Mouse (Mus musculus) megakaryocyte, embryonic 14.5 days (primary cell): ENCODE results near the gene Pde4d. TPM values are rescaled to one million over a fixed set of nuclear protein-coding genes. Genes with fewer than 3 reads are reported as not detected.
A peak's percentile ranks its signal among the peaks of the same experiment; 100 is the strongest.

Experiments used
- H3K27me3 ChIP-seq: replicated peaks from 2 replicates; pipeline ENCODE3; 2012; ENCODE audit warnings: inconsistent platforms
- H3K36me3 ChIP-seq: replicated peaks from 2 replicates; pipeline ENCODE3; 2012; ENCODE audit warnings: low read length, inconsistent platforms, mixed read lengths
- H3K4me1 ChIP-seq: 2 replicates; pipeline ENCODE4 v1.6.1; 2012; ENCODE audit warnings: inconsistent platforms
- H3K4me3 ChIP-seq: replicated peaks from 2 replicates; pipeline ENCODE3; 2012; ENCODE audit warnings: moderate library complexity, mild to moderate bottlenecking, inconsistent platforms
- H3K9me3 ChIP-seq: 2 replicates; pipeline ENCODE4 v1.6.1; 2012; ENCODE audit warnings: inconsistent platforms
- FLI1 ChIP-seq: IDR thresholded peaks from 2 replicates; pipeline ENCODE4 v1.6.1; 2012; ENCODE audit warnings: low read length, inconsistent platforms, mixed read lengths
- GATA1 ChIP-seq: IDR thresholded peaks from 3 replicates; pipeline ENCODE4 v1.6.1; 2012; ENCODE audit warnings: mixed read lengths, low read length, inconsistent platforms, borderline replicate concordance
- polyA plus RNA-seq: library from polyadenylated mRNA; stranded (reverse); fragments of >175 nt; gene quantifications from 2 replicates; pipeline ENCODE4 v1.2.3, GENCODE M21; 2012; ENCODE audit warnings: low replicate concordance; ENCODE audit not compliant: insufficient read depth

Pde4d gene
- polyA plus RNA-seq, 1 experiment, result 2.8 TPM

DNA sequence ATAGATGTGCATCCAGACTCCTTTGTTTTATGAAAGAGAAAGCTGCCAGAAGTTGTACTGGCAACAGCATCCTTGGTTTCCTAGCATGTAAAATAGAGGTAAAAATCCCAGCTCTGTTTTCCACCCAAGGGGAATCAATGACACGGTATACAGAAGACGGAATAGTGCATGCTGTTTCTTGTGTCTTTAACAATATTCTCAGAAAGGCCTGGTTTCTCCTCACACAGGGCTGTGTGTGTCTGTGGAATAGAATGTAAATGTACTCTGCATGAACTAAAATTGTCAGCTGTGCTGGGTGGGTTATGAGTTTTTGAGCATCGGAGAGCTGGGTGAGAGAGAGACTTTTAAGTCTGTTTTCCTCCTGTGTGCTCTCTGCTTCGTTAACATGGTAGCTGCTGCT, 74.8 kb downstream of the Pde4d start:
- H3K4me3 ChIP-seq, result no peak overlapping the region
- no peaks in the 10 kb centered on the region for H3K9me3 ChIP-seq
- no peaks in the 10 kb centered on the region for H3K27me3 ChIP-seq
- no peaks in the 10 kb centered on the region for H3K36me3 ChIP-seq
- H3K4me1 ChIP-seq, result peaks cover 44% of the 10 kb centered on the region
- no peak for TF ChIP-seq FLI1

DNA sequence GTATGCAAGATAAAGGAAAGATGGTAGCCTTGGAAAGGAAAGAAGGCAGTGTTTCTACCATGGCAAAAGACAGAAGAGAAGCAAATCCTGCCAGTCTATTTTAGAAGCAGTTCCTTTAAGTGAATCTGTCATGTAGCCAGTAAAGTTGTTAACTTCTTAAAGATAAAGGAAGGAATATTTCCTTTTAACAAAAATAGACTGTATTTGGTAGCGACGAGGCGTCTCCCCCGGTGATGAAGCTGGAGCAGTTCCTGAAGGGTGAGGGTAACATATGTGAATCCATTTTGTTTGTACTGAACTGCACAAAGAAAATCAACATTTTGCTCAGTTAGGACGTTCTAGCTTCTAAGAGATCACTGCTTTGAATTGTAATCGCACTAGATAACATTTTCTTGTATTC, 75.2 kb downstream of the Pde4d start:
- no peaks in the 10 kb centered on the region for H3K36me3 ChIP-seq
- peaks cover 44% of the 10 kb centered on the region for H3K4me1 ChIP-seq
- TF ChIP-seq GATA1, result no peak
- no peak for TF ChIP-seq FLI1
- no peak overlapping the region for H3K4me3 ChIP-seq
- no peaks in the 10 kb centered on the region for H3K27me3 ChIP-seq
- H3K9me3 ChIP-seq, result no peaks in the 10 kb centered on the region

DNA sequence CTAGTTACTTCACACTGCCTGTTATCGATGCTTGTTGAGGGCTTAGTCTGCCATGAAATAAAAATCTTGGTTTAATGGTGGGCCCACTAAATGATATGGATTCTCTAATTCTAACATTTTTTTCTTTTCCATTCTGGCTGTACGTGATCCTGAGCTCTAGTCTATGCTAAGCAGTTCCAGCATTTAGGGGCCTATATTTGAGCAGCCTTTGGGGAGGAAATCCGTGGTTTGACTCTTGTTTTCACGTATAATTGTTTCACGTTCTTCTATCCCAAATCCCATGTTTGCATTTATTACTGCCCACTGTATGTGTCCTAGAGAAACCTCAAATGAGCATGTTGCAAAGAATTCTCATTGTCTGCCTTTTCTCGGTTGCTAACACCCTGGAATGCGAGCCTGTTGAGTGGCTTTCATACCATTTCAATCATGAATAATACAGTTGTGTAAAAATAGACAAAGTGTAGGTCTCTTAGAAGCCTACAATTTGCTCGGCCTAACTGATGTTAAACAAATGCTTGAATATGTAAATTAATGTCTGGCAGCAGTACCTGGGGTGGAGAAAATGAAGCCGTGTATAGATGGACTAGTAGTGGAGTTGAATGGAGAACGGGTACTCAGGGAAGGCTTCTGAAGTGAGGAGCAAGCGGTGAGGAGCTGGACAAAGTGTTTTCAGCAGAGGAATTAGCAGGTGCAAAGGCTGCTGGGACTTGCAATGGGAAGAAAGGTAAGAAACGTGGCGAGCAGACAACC, 76.7 kb downstream of the Pde4d start:
- H3K9me3 ChIP-seq, result no peaks in the 10 kb centered on the region
- no peaks in the 10 kb centered on the region for H3K36me3 ChIP-seq
- peaks cover 44% of the 10 kb centered on the region for H3K4me1 ChIP-seq
- TF ChIP-seq GATA1 (no peak), FLI1 (no peak)
- H3K27me3 ChIP-seq, result no peaks in the 10 kb centered on the region
- H3K4me3 ChIP-seq, result no peak overlapping the region

DNA sequence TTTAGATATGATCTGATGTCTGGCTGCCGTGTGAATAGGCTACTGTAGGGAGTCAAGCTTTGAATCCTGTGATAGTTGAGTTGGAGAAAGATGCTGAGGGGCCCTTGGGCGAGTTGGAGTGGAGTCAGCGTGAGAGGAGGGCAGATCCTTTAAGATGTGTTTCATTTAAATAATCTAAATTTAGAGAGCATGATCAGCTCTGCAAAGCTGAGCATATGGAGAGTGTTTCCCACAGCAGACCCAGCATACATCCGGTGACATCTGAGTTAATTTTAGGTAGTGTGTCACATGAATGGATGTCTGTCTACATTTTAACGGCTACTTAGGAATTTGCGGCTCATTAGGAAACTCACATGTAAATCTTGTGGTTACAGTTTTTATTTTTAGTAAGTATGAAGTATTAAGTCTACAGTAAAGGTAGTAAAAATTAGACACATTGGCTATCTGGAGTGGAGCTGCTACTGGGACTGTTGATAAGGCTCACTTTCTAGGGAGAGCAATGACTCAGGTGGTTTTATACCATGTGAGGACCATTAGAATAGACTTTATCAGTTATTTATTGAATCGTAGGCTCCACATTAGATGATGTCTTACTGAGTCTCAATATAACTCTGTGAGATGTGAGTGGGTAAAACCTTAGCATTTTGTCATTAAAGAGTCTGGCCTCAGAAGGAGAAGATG, 77.5 kb downstream of the Pde4d start:
- no peak for TF ChIP-seq FLI1
- TF ChIP-seq GATA1, result no peak

DNA sequence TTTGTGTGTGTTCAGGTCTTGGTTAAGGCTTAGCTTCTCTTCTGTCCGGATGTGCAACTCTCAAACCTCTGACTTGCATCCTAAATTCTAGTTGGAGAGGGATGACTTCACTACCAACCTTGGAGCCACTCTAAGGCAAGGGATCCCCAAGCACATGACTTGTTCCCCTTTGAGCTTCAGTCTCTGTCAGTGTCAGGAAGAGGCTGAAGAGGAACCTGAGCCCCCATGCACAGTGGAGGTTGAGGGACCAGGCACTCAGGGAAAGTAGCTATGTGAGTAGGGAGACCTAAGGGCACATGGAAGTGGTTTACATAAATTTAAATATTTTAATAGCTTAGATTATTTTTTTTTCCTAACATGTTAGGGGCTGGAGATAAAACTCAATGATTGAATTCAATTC, 78.6 kb downstream of the Pde4d start:
- Histone ChIP-seq H3K36me3 (no peaks in the 10 kb centered on the region), H3K27me3 (no peaks in the 10 kb centered on the region), H3K4me3 (no peak overlapping the region), H3K9me3 (no peaks in the 10 kb centered on the region), H3K4me1 (peaks cover 44% of the 10 kb centered on the region)
- TF ChIP-seq FLI1 (no peak), GATA1 (no peak)

More for the DNA sequence above, 77.5 kb downstream of the Pde4d start:
- H3K36me3 ChIP-seq, result no peaks in the 10 kb centered on the region
- H3K4me1 ChIP-seq, result peaks cover 44% of the 10 kb centered on the region
- H3K27me3 ChIP-seq, result no peaks in the 10 kb centered on the region
- H3K9me3 ChIP-seq, result no peaks in the 10 kb centered on the region
- H3K4me3 ChIP-seq, result peak overlapping the region; percentile 2

- H3K9me3 ChIP-seq, result no peaks in the 10 kb centered on the region
- H3K27me3 ChIP-seq, result no peaks in the 10 kb centered on the region
- TF ChIP-seq FLI1 (no peak), GATA1 (no peak)
- H3K4me3 ChIP-seq, result no peak overlapping the region
- H3K4me1 ChIP-seq, result peaks cover 22% of the 10 kb centered on the region
- H3K36me3 ChIP-seq, result no peaks in the 10 kb centered on the region
Observed at GRCm38 (mm10) chr13:108532875-108533274, 83.1 kb downstream of the Pde4d start.

- Histone ChIP-seq H3K4me1 (peaks cover 21% of the 10 kb centered on the region), H3K4me3 (no peak overlapping the region), H3K36me3 (no peaks in the 10 kb centered on the region), H3K9me3 (peaks cover 9% of the 10 kb centered on the region; the same call in 1 of the 2 replicates), H3K27me3 (no peaks in the 10 kb centered on the region)
- TF ChIP-seq FLI1 (no peak), GATA1 (no peak)
Observed at GRCm38 (mm10) chr13:108536436-108536835, 86.7 kb downstream of the Pde4d start.

DNA sequence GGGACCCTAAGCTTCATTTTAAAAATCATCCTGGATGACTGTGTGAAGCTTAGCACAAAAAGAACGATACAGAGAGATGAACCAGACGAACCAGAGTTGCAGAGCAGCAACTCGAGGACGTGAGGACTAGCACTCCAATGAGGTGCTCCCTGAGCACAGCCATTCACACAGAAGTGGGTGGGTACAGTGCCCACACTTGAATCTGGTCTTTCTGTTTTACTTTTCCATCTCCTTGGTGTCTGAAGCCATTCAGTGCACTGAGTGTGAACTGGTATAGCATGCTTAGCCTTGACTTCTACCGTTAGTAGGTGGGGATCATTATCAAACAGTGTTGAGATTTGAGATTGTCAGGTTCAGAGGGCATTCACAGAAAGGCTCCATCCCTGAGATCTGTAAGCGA, 87.2 kb downstream of the Pde4d start:
- peaks cover 21% of the 10 kb centered on the region for H3K4me1 ChIP-seq
- H3K9me3 ChIP-seq, result peaks cover 9% of the 10 kb centered on the region; the same call in 1 of the 2 replicates
- TF ChIP-seq GATA1, result no peak
- H3K4me3 ChIP-seq, result no peak overlapping the region
- no peaks in the 10 kb centered on the region for H3K27me3 ChIP-seq
- H3K36me3 ChIP-seq, result no peaks in the 10 kb centered on the region

DNA sequence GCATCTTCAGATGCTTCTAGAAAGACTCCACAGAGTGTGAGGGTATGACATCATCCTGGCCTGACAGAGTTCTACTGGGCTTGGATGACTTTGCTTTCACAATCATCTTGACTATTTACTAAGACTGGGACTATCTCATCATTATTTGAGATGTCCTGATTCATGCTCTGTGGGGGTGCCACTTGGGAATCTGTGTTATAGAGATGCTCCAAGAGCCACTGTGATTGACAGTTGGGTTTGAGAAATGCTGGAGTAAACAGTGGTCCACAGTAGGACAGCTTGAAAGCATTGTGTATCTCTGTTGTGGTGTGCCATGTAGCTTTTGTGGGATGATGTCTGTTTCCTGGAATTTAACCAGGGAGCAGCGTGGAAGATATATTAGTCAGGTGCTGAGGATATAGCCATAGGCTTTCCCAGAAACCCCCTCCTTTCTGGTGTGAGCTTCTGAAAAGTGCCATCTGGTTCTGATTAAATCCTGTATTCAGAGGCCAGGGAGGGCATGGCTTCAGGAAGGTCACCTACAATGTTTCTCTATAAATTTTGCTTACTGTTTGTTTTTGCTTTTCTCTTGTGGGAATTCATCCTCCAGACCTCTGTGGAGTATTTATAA, 89.1 kb downstream of the Pde4d start:
- peaks cover 9% of the 10 kb centered on the region; the same call in 1 of the 2 replicates for H3K9me3 ChIP-seq
- H3K4me1 ChIP-seq, result peaks cover 22% of the 10 kb centered on the region
- no peaks in the 10 kb centered on the region for H3K27me3 ChIP-seq
- no peaks in the 10 kb centered on the region for H3K36me3 ChIP-seq
- no peak for TF ChIP-seq FLI1
- TF ChIP-seq GATA1, result no peak
- no peak overlapping the region for H3K4me3 ChIP-seq

GRCm38 (mm10) chr13:108541488-108541887, 91.7 kb downstream of the Pde4d start:
- Histone ChIP-seq H3K9me3 (peaks cover 9% of the 10 kb centered on the region; the same call in 1 of the 2 replicates), H3K4me1 (peaks cover 31% of the 10 kb centered on the region), H3K4me3 (no peak overlapping the region), H3K36me3 (no peaks in the 10 kb centered on the region), H3K27me3 (no peaks in the 10 kb centered on the region)
- TF ChIP-seq GATA1 (no peak), FLI1 (no peak)
